Mouse (Mus musculus): ENCODE data around the gene Hip1. TPM values are rescaled to one million over a fixed set of nuclear protein-coding genes. Genes with fewer than 3 reads are reported as not detected.

Gene Hip1
- total RNA-seq (2023) = 4.3 TPM

GRCm38 (mm10) chr5:135544865-135545797, at the start of gene Hip1:
Gene Hip1 (minus strand): TSS chr5:135545120.

GRCm38 (mm10) chr5:135573006-135573405, 28.1 kb upstream of the Hip1 start, which contains the start of gene Ccl24:
Gene Ccl24 (minus strand): TSS chr5:135573049.

GRCm38 (mm10) chr5:135563469-135563868, 18.5 kb upstream of the Hip1 start, which contains the start of gene Ccl26:
Gene Ccl26 (minus strand): TSS chr5:135563569.

GRCm38 (mm10) chr5:135394004-135394823, 150.7 kb downstream of the Hip1 start, which contains the start of gene Pom121:
Gene Pom121 (minus strand): TSS chr5:135394546.

GRCm38 (mm10) chr5:135369787-135370654, 174.9 kb downstream of the Hip1 start, which contains the start of gene Nsun5:
Gene Nsun5 (plus strand): TSS chr5:135369953.

Other genes with a start within 250 kb of the Hip1 start
- 0.55 TPM for gene Fkbp6, start 195.1 kb downstream of the Hip1 start, total RNA-seq (2023)
- not detected for gene Trim50, start 191.8 kb downstream of the Hip1 start, total RNA-seq (2023)
- gene Nsun5, start 175.2 kb downstream of the Hip1 start, total RNA-seq (2023) = 37.6 TPM
- gene Pom121, start 150.6 kb downstream of the Hip1 start, total RNA-seq (2023) = 48.7 TPM
- not detected for gene Ccl26, start 18.4 kb upstream of the Hip1 start, total RNA-seq (2023)
- gene Ccl24, start 27.9 kb upstream of the Hip1 start, total RNA-seq (2023) = not detected
- gene Rhbdd2, start 87.5 kb upstream of the Hip1 start, total RNA-seq (2023) = 21.1 TPM
- 53.9 TPM for gene Por, start 124.9 kb upstream of the Hip1 start, total RNA-seq (2023)
- gene Tmem120a, start 199.3 kb upstream of the Hip1 start, total RNA-seq (2023) = 15.5 TPM
- not detected for gene Styxl1, start 233.3 kb upstream of the Hip1 start, total RNA-seq (2023)
- 175 TPM for gene Mdh2, start 233.4 kb upstream of the Hip1 start, total RNA-seq (2023)